Mouse (Mus musculus): ENCODE measurements around the gene Lhb.
A peak's percentile ranks its signal among the peaks of the same experiment; 100 is the strongest.
"Not testable (repeated sequence)": the region's sequence is repeated elsewhere in the genome, so short reads cannot be mapped to it uniquely, and the experiment has no call there.

Gene Lhb

GRCm38 (mm10) chr7:45455932-45456696 lies 35.5 kb downstream of the Lhb start:
- DNase-seq (ENCODE audit: low spot score): no peak

GRCm38 (mm10) chr7:45456721-45457203 lies 36.1 kb downstream of the Lhb start:
- no peak for DNase-seq (ENCODE audit: low spot score)

GRCm38 (mm10) chr7:45457204-45458060 lies 36.8 kb downstream of the Lhb start:
- no peak for DNase-seq (ENCODE audit: low spot score)

GRCm38 (mm10) chr7:45458748-45459563 lies 38.3 kb downstream of the Lhb start:
- DNase-seq (ENCODE audit: low spot score): peak; percentile 93

GRCm38 (mm10) chr7:45459564-45460140 lies 39.0 kb downstream of the Lhb start, which contains the start of gene Ftl1:
TSS of gene Ftl1 (minus strand) at chr7:45459884.
- peak; percentile 93 for DNase-seq (ENCODE audit: low spot score)

GRCm38 (mm10) chr7:45460377-45460776 lies 39.8 kb downstream of the Lhb start:
- DNase-seq (ENCODE audit: low spot score): no peak

- peak; percentile 70 for DNase-seq (ENCODE audit: low spot score)
Measured at GRCm38 (mm10) chr7:45460860-45461314, 40.3 kb downstream of the Lhb start.

- DNase-seq (ENCODE audit: low spot score): no peak
Measured at GRCm38 (mm10) chr7:45461326-45461725, 40.7 kb downstream of the Lhb start.

GRCm38 (mm10) chr7:45461781-45462180 lies 41.2 kb downstream of the Lhb start:
- no peak for DNase-seq (ENCODE audit: low spot score)

GRCm38 (mm10) chr7:45462325-45462724 lies 41.7 kb downstream of the Lhb start:
- no peak for DNase-seq (ENCODE audit: low spot score)

- not testable (repeated sequence) for DNase-seq (ENCODE audit: low spot score)
Measured at GRCm38 (mm10) chr7:45462868-45463267, 42.2 kb downstream of the Lhb start.

GRCm38 (mm10) chr7:45463987-45464778 lies 43.6 kb downstream of the Lhb start:
- no peak for DNase-seq (ENCODE audit: low spot score)

GRCm38 (mm10) chr7:45465112-45465511 lies 44.5 kb downstream of the Lhb start:
- no peak for DNase-seq (ENCODE audit: low spot score)

- no peak for DNase-seq (ENCODE audit: low spot score)
Measured at GRCm38 (mm10) chr7:45465549-45465948, 44.9 kb downstream of the Lhb start.

GRCm38 (mm10) chr7:45466283-45467089 lies 45.9 kb downstream of the Lhb start, which contains the start of gene Bax:
TSS of gene Bax (minus strand) at chr7:45466898.
- peak; percentile 98 for DNase-seq (ENCODE audit: low spot score)

- DNase-seq (ENCODE audit: low spot score): no peak
Measured at GRCm38 (mm10) chr7:45467090-45467670, 46.6 kb downstream of the Lhb start.

GRCm38 (mm10) chr7:45470869-45471268 lies 50.2 kb downstream of the Lhb start:
- peak; percentile 88 for DNase-seq (ENCODE audit: low spot score)

Measured in testis, postnatal 10 days (tissue).